Mouse (Mus musculus): ENCODE data around the gene Sipa1l1. TPM values are rescaled to one million over a fixed set of nuclear protein-coding genes. Genes with fewer than 3 reads are reported as not detected.
A peak's percentile ranks its signal among the peaks of the same experiment; 100 is the strongest.

The Sipa1l1 gene
- polyA plus RNA-seq, 1 experiment: 152 TPM

GRCm38 (mm10) chr12:82148328-82148930, 20.7 kb upstream of the Sipa1l1 start:
- no peak overlapping the region for H3K4me3 ChIP-seq (ENCODE audit: insufficient read depth, low read length)
- H3K4me1 ChIP-seq (ENCODE audit: control insufficient read depth, insufficient read depth, low read length): peaks cover 3% of the 10 kb centered on the region
- peak overlapping the region; percentile 53; the same call in 1 of the 2 replicates for H3K27ac ChIP-seq (ENCODE audit: insufficient read depth, low read length)
- no peak for TF ChIP-seq CTCF (IDR thresholded peaks at IDR 0.05; ENCODE audit: extremely low read depth, insufficient read depth, low read length)
- TF ChIP-seq POLR2A (IDR thresholded peaks at IDR 0.05; ENCODE audit: extremely low read depth, insufficient read depth, low read length): no peak

- peaks cover 3% of the 10 kb centered on the region for H3K4me1 ChIP-seq (ENCODE audit: control insufficient read depth, insufficient read depth, low read length)
- H3K4me3 ChIP-seq (ENCODE audit: insufficient read depth, low read length): no peak overlapping the region
- H3K27ac ChIP-seq (ENCODE audit: insufficient read depth, low read length): no peak overlapping the region
- TF ChIP-seq CTCF (IDR thresholded peaks at IDR 0.05; ENCODE audit: extremely low read depth, insufficient read depth, low read length) (no peak), POLR2A (IDR thresholded peaks at IDR 0.05; ENCODE audit: extremely low read depth, insufficient read depth, low read length) (no peak)
Observed at GRCm38 (mm10) chr12:82151019-82151418, 18.1 kb upstream of the Sipa1l1 start.

DNA sequence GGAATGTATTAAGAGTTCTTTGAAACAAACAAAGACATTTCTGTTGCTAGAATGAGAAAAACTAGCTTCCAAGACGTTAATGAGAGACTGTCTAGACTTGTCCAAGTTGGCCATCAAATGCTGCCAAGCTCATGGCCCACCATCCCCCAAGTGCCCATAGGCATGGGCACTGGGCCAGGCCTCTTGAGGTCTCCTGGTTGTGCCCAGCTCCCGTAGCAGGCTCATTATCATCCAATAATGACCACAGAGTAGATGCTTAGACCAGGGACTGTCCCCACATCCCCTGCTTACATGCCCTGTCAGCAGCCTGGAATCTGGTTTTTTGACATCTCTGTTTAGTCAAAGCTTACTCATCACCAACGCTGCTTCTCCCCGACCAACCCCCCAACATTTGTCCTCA, 14.6 kb upstream of the Sipa1l1 start:
- Histone ChIP-seq H3K27ac (ENCODE audit: insufficient read depth, low read length) (no peak overlapping the region), H3K4me1 (ENCODE audit: control insufficient read depth, insufficient read depth, low read length) (peaks cover 1% of the 10 kb centered on the region; the same call in 1 of the 2 replicates), H3K4me3 (ENCODE audit: insufficient read depth, low read length) (no peak overlapping the region)
- TF ChIP-seq POLR2A (IDR thresholded peaks at IDR 0.05; ENCODE audit: extremely low read depth, insufficient read depth, low read length) (no peak), CTCF (IDR thresholded peaks at IDR 0.05; ENCODE audit: extremely low read depth, insufficient read depth, low read length) (no peak)

DNA sequence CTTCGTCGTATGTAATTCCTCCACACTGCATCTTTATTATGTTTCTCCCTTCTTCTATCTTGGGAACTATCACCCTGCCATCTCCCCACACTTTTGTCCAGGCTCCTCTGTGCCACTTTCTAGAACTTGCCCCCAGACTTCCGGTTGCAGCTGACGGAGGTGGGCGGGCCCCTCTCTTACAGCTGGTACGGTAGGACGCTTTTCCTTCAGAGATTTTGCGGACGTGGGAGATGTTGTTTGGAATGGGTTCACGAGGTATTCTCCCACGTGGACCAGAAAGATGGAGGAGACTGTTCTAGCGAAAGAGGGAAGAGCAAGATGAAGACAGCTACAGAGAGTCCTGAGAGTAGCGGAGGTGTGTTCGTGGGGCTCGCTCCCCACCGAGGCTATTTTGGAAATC, 10.6 kb upstream of the Sipa1l1 start:
- TF ChIP-seq POLR2A (IDR thresholded peaks at IDR 0.05; ENCODE audit: extremely low read depth, insufficient read depth, low read length): no peak
- no peak for TF ChIP-seq CTCF (IDR thresholded peaks at IDR 0.05; ENCODE audit: extremely low read depth, insufficient read depth, low read length)
- Histone ChIP-seq H3K4me1 (ENCODE audit: control insufficient read depth, insufficient read depth, low read length) (peaks cover 3% of the 10 kb centered on the region; the same call in 1 of the 2 replicates), H3K27ac (ENCODE audit: insufficient read depth, low read length) (no peak overlapping the region), H3K4me3 (ENCODE audit: insufficient read depth, low read length) (no peak overlapping the region)

GRCm38 (mm10) chr12:82159372-82159771, 9.7 kb upstream of the Sipa1l1 start:
- no peak overlapping the region for H3K4me3 ChIP-seq (ENCODE audit: insufficient read depth, low read length)
- no peak overlapping the region for H3K27ac ChIP-seq (ENCODE audit: insufficient read depth, low read length)
- peaks cover 3% of the 10 kb centered on the region; the same call in 1 of the 2 replicates for H3K4me1 ChIP-seq (ENCODE audit: control insufficient read depth, insufficient read depth, low read length)
- TF ChIP-seq POLR2A (IDR thresholded peaks at IDR 0.05; ENCODE audit: extremely low read depth, insufficient read depth, low read length): no peak
- TF ChIP-seq CTCF (IDR thresholded peaks at IDR 0.05; ENCODE audit: extremely low read depth, insufficient read depth, low read length): no peak

DNA sequence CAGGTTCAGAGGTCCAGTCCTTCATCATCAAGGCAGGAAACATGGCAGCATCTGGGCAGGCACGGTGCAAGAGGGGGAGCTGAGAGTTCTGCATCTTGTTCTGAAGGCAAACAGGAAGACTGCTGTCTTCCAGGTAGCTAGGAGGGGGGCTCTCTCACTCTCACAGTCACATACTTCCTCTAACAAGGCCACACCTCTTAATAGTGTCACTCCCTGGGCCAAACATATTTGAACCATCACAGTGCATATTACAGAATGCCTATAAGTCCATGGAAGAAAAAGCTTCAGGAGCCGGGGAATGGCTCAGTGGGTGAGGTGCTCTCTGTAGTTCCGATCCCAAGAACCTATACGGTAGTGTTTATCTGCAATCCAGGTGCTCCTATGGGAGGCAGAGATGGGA, 3.5 kb upstream of the Sipa1l1 start:
- Histone ChIP-seq H3K27ac (ENCODE audit: insufficient read depth, low read length) (no peak overlapping the region), H3K4me3 (ENCODE audit: insufficient read depth, low read length) (no peak overlapping the region), H3K4me1 (ENCODE audit: control insufficient read depth, insufficient read depth, low read length) (peaks cover 1% of the 10 kb centered on the region; the same call in 1 of the 2 replicates)
- TF ChIP-seq POLR2A (IDR thresholded peaks at IDR 0.05; ENCODE audit: extremely low read depth, insufficient read depth, low read length): no peak
- no peak for TF ChIP-seq CTCF (IDR thresholded peaks at IDR 0.05; ENCODE audit: extremely low read depth, insufficient read depth, low read length)

GRCm38 (mm10) chr12:82166101-82166571, 3.0 kb upstream of the Sipa1l1 start:
- H3K4me3 ChIP-seq (ENCODE audit: insufficient read depth, low read length): no peak overlapping the region
- peaks cover 1% of the 10 kb centered on the region; the same call in 1 of the 2 replicates for H3K4me1 ChIP-seq (ENCODE audit: control insufficient read depth, insufficient read depth, low read length)
- TF ChIP-seq CTCF (IDR thresholded peaks at IDR 0.05; ENCODE audit: extremely low read depth, insufficient read depth, low read length) (no peak), POLR2A (IDR thresholded peaks at IDR 0.05; ENCODE audit: extremely low read depth, insufficient read depth, low read length) (no peak)
- no peak overlapping the region for H3K27ac ChIP-seq (ENCODE audit: insufficient read depth, low read length)

- peak overlapping the region; percentile 93 for H3K27ac ChIP-seq (ENCODE audit: insufficient read depth, low read length)
- peaks cover 13% of the 10 kb centered on the region for H3K4me1 ChIP-seq (ENCODE audit: control insufficient read depth, insufficient read depth, low read length)
- peak overlapping the region; percentile 46 for H3K4me3 ChIP-seq (ENCODE audit: insufficient read depth, low read length)
- no peak for TF ChIP-seq CTCF (IDR thresholded peaks at IDR 0.05; ENCODE audit: extremely low read depth, insufficient read depth, low read length)
Observed at GRCm38 (mm10) chr12:82169571-82170431, 681 bp downstream of the Sipa1l1 start.

- H3K4me3 ChIP-seq (ENCODE audit: insufficient read depth, low read length): peak overlapping the region; percentile 46
Observed at GRCm38 (mm10) chr12:82170461-82171279, 1.6 kb downstream of the Sipa1l1 start.

More at GRCm38 (mm10) chr12:82170461-82171279, 1.6 kb downstream of the Sipa1l1 start:
- peak overlapping the region; percentile 93 for H3K27ac ChIP-seq (ENCODE audit: insufficient read depth, low read length)
- no peak for TF ChIP-seq POLR2A (IDR thresholded peaks at IDR 0.05; ENCODE audit: extremely low read depth, insufficient read depth, low read length)
- TF ChIP-seq CTCF (IDR thresholded peaks at IDR 0.05; ENCODE audit: extremely low read depth, insufficient read depth, low read length): no peak
- peaks cover 13% of the 10 kb centered on the region for H3K4me1 ChIP-seq (ENCODE audit: control insufficient read depth, insufficient read depth, low read length)

Measured in cortical plate, adult 2 months (tissue).